ENCODE assay signal across 8 mouse cellular contexts in the genomic region with DNA sequence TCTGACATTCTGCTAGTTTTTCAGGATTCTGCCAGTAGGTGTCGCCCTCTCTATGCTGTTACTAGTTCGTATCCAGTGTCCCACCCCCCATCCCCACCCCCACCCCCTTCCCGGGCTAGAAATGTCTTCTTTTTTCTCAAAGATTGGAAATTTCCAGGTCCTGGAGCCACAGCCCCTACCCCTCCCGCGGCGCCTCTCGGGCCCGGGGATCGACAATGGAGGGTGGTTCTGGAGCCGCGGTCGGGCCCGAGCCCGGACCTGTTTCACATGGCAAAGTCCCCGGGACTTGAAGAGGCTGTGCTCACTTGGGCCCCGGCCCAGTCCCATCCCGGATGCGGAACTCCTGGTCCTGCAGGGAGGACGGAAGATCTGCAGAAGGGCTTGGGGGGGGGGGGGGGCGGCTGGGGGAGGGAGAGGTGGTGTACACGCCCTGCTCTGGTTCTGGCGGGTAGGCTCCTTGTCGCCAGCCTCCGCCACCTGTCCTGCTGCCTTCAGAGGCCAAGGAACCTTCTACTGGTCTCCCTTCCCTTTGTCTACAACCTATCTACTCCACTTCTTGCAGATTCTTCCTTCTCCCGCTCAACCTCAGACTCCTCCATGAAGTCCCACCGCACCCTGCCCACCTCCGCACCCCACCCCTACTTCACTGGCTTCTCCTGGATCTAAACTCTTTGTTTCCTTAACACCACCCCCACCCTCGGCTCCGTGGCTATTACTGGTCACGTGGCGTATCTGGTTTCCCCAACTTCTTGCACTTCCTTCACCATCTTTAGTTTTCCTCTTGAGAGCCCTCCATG. TPM values are rescaled to one million over a fixed set of nuclear protein-coding genes. Genes with fewer than 3 reads are reported as not detected.
DNase-seq lines count a peak whose midpoint lies in the region; ATAC-seq and TF ChIP-seq lines count a peak whose summit lies in the region.

No protein-coding gene starts in this region.

- peak; percentile 86 for ATAC-seq in lung, embryonic 16.5 days (ENCODE audit: low read depth)

- peak; percentile 50; the same call in 1 of the 2 replicates for TF ChIP-seq CTCF in cerebellum, adult 2 months (IDR thresholded peaks at IDR 0.05; ENCODE audit: borderline replicate concordance, insufficient read depth, low read depth, low read length)

- 11% methylated on average over 29 of the region's 31 CpGs for WGBS in cerebellum, adult 2 months
- 7% methylated on average over 31 of the region's 31 CpGs for WGBS in hindbrain, embryonic 10.5 days
- 4% methylated on average over 31 of the region's 31 CpGs for WGBS in lung, embryonic 16.5 days

- no peaks in the 10 kb centered on the region for H3K9me3 ChIP-seq in hindbrain, embryonic 10.5 days
- no peaks in the 10 kb centered on the region for H3K9me3 ChIP-seq in lung, embryonic 16.5 days (ENCODE audit: control insufficient read depth, low read length)

- H3K27me3 ChIP-seq in cerebellum, adult 2 months (ENCODE audit: control insufficient read depth, insufficient read depth, low read length) = no peaks in the 10 kb centered on the region
- no peaks in the 10 kb centered on the region for H3K27me3 ChIP-seq in hindbrain, embryonic 10.5 days (ENCODE audit: insufficient read depth, poor library complexity, severe bottlenecking)
- H3K27me3 ChIP-seq in lung, embryonic 16.5 days (ENCODE audit: control insufficient read depth, insufficient read depth, low read depth, low read length) = no peaks in the 10 kb centered on the region

- H3K9ac ChIP-seq in lung, embryonic 16.5 days (ENCODE audit: low read length) = peak overlapping the region; percentile 78

- no peak for TF ChIP-seq POLR2A in cerebellum, adult 2 months (IDR thresholded peaks at IDR 0.05; ENCODE audit: borderline replicate concordance, insufficient read depth, low read length)

- DNase-seq in Muller cell, postnatal 12 days (ENCODE audit: inconsistent ontology term) = peak; percentile 80
- peak; percentile 68 to 74 for DNase-seq in cerebellum, adult 2 months
- peak; percentile 72 to 96 for DNase-seq in frontal cortex, adult 2 months (ENCODE audit: extremely low spot score in 1 of 2, low spot score in 1 of 2)
- peak; percentile 85 for DNase-seq in hindbrain, embryonic 10.5 days (ENCODE audit: low spot score)
- peak; percentile 91 for DNase-seq in layer of hippocampus, adult 9-10 months (ENCODE audit: low spot score)
- DNase-seq in ovary, postnatal 14 days (ENCODE audit: low spot score) = peak; percentile 85
- DNase-seq in urinary bladder, adult 2 months (ENCODE audit: low spot score) = peak; percentile 57

- H3K4me2 ChIP-seq in lung, embryonic 16.5 days (ENCODE audit: low read depth, low read length) = peak overlapping the region; percentile 84

- H3K36me3 ChIP-seq in hindbrain, embryonic 10.5 days = no peaks in the 10 kb centered on the region
- H3K36me3 ChIP-seq in lung, embryonic 16.5 days (ENCODE audit: control insufficient read depth, insufficient read depth, low read length) = no peaks in the 10 kb centered on the region

- peak overlapping the region; percentile 58 for H3K4me3 ChIP-seq in cerebellum, adult 2 months (replicated peaks; ENCODE audit: insufficient read depth, low read depth, low read length)
- peak overlapping the region; percentile 69 for H3K4me3 ChIP-seq in hindbrain, embryonic 10.5 days
- H3K4me3 ChIP-seq in lung, embryonic 16.5 days (ENCODE audit: low read length) = peak overlapping the region; percentile 58

- H3K4me1 ChIP-seq in cerebellum, adult 2 months (ENCODE audit: control insufficient read depth, insufficient read depth, low read length) = no peaks in the 10 kb centered on the region
- peaks cover 30% of the 10 kb centered on the region for H3K4me1 ChIP-seq in hindbrain, embryonic 10.5 days (replicated peaks)
- H3K4me1 ChIP-seq in lung, embryonic 16.5 days (replicated peaks; ENCODE audit: control insufficient read depth, insufficient read depth, low read length) = peaks cover 5% of the 10 kb centered on the region

- no peak overlapping the region for H3K27ac ChIP-seq in cerebellum, adult 2 months (ENCODE audit: insufficient read depth, low read length)
- peak overlapping the region; percentile 96 for H3K27ac ChIP-seq in hindbrain, embryonic 10.5 days
- peak overlapping the region; percentile 76 for H3K27ac ChIP-seq in lung, embryonic 16.5 days (ENCODE audit: low read length)

RNA-seq across cellular contexts. Expression of a gene that starts 25.7 kb away (rescaled TPM):
- 27.2 and 28.8 TPM in 2 replicates for polyA plus RNA-seq in cerebellum, adult 2 months (2012; rRNA removed)
- polyA plus RNA-seq in frontal cortex, adult 2 months (2012; rRNA removed) = 32.6 and 34.0 TPM in 2 replicates
- 80.6 and 81.1 TPM in 2 replicates for polyA plus RNA-seq in hindbrain, embryonic 10.5 days (2016; fragmentation: Nextera tagmentation; extraction: Ambion mirVana)
- polyA plus RNA-seq in lung, embryonic 16.5 days (2015; fragmentation: Nextera tagmentation; extraction: Ambion mirVana) = 75.9 and 77.9 TPM in 2 replicates
- polyA plus RNA-seq in urinary bladder, adult 2 months (2012; rRNA removed) = 35.6 and 41.6 TPM in 2 replicates

RNA-seq across cellular contexts. Expression of a gene that starts 48.8 kb away (rescaled TPM):
- 8.2 and 8.7 TPM in 2 replicates for polyA plus RNA-seq in cerebellum, adult 2 months (2012; rRNA removed)
- polyA plus RNA-seq in frontal cortex, adult 2 months (2012; rRNA removed) = 6.7 and 7.9 TPM in 2 replicates
- polyA plus RNA-seq in hindbrain, embryonic 10.5 days (2016; fragmentation: Nextera tagmentation; extraction: Ambion mirVana) = 30.3 and 32.6 TPM in 2 replicates
- polyA plus RNA-seq in lung, embryonic 16.5 days (2015; fragmentation: Nextera tagmentation; extraction: Ambion mirVana) = 13.0 and 13.5 TPM in 2 replicates
- 3.4 and 4.6 TPM in 2 replicates for polyA plus RNA-seq in urinary bladder, adult 2 months (2012; rRNA removed)
